Mouse (Mus musculus): ENCODE data around the gene Tbxas1.

Gene Tbxas1

GRCm38 (mm10) chr6:38921810-38922116 lies 46.6 kb downstream of the Tbxas1 start:
- no peak for DNase-seq (ENCODE audit: low read depth, low spot score)

- DNase-seq (ENCODE audit: low read depth, low spot score) = no peak
Measured at GRCm38 (mm10) chr6:38922517-38922916, 47.3 kb downstream of the Tbxas1 start.

DNA sequence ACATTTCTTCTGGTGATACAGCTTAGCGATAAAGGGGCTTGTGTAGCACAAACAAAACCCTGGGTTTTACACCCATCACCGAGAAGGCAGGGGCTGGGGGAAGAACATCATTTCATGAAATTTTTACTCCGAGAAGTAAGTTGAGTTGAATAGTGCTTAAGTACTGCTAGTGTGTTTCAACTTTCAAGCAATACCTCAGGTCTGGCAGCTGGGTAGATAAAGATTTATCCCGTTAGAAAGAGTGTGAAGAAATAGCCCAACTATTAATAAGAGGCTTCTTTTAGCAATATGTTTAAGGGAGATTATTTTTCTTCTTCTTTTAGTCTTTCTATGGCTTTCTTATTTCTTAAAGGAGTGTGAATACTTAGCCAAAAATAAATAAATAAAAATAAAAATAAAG lies 48.2 kb downstream of the Tbxas1 start:
- DNase-seq (ENCODE audit: low read depth, low spot score) = no peak

- DNase-seq (ENCODE audit: low read depth, low spot score) = no peak
Measured at GRCm38 (mm10) chr6:38923870-38924817, 48.9 kb downstream of the Tbxas1 start.

DNA sequence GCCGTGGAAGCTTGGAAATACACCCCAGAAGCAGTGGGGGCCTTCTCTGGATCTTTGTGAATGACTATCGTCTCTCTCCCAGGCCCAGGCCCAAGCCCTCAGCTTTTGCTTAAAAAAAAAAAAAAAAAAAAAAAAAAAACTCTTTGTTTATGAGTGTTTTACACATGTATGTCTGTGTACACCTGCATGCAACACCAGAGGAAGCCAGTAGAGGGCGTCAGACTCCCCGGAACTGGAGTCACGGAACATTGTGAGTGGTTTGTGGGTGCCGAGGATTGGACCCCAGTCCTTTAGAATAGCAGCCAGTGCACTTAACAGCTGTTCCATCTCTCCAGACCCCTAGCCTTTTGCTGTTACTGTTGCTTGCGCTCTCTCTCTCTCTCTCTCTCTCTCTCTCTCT lies 50.5 kb downstream of the Tbxas1 start:
- peak; percentile 46 for DNase-seq (ENCODE audit: low read depth, low spot score)

DNA sequence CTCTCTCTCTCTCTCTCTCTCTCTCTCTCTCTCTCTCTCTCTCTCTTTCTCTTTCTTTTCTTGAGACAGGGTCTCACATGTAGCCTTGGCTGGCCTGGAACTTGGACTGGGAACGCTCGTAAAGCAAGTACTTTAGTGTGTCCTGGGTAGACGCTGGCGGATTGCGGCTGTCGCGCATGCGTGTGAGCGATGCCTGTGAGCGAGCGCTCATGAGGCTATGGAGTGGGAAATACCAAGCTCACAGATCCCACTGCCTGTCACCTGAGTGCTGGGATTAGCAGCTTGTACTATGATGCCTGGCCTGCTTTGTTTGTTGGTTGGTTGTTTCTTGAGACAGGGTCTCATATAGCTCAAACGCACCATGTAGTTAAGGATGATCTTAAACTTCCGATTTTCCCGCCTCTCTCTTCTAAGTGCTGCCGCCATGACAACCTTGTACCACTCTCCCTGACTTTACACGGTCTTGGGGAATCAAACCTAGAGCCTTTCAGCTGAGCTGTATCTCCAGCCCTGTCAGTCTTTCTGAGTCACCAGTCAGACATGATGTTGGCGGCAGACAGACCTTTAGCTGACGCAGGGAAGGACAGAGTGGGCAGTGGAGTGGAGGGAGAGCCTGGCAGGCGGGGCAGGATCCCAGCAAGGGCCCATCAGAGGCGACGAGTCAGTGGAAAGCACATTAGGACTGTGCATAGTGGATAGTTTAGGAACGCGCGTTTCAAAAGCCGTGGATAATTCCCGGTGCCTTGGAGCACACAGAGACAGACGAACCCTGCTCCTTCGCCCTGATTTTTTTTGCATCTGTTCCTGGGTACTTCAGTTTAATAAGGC lies 51.1 kb downstream of the Tbxas1 start:
- peak; percentile 64 for DNase-seq (ENCODE audit: low read depth, low spot score)

GRCm38 (mm10) chr6:38926963-38927361 lies 51.8 kb downstream of the Tbxas1 start:
- DNase-seq (ENCODE audit: low read depth, low spot score) = no peak

GRCm38 (mm10) chr6:38928489-38928888 lies 53.3 kb downstream of the Tbxas1 start:
- no peak for DNase-seq (ENCODE audit: low read depth, low spot score)

- DNase-seq (ENCODE audit: low read depth, low spot score) = no peak
Measured at GRCm38 (mm10) chr6:38936009-38936408, 60.8 kb downstream of the Tbxas1 start.

- no peak for DNase-seq (ENCODE audit: low read depth, low spot score)
Measured at GRCm38 (mm10) chr6:38938421-38938820, 63.2 kb downstream of the Tbxas1 start.

DNA sequence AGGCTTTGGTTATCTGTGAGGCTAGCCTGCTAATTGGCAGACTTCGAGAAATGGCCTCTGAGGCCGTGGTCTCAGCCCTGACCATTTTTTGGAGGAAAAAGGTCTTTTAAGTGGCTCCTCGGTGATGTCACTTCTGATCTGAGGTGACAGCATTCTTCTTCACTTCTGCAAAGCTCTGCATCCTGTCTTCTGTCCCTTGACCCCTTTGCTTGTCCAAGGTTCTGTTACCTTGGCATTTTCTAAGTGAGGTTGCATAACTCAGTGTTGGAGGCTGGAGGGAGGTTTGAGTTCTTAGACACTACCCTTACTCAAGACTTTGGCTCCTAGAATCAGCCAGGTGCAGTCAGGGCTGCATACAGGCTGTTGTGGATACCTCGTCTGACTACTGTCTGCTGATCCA lies 63.9 kb downstream of the Tbxas1 start:
- no peak for DNase-seq (ENCODE audit: low read depth, low spot score)

DNA sequence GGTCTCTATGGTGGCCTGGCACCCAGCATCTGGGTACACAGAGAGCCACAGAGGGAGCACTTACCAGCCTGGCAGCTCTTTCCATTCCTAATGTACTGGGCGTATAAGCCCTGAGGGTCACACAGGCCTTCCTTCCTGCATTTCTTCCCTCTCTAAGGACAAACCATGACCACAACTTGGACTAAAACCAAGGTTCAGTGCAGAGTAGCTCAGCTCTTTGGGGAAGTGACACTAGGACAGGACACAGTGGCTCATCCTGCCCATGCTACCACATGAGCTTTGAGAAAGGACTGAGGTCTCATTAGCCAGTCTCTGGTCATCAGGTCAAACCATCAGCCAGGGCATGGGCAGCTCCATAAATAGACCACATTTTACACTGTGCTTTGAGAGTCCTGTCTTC lies 65.8 kb downstream of the Tbxas1 start:
- no peak for DNase-seq (ENCODE audit: low read depth, low spot score)

DNA sequence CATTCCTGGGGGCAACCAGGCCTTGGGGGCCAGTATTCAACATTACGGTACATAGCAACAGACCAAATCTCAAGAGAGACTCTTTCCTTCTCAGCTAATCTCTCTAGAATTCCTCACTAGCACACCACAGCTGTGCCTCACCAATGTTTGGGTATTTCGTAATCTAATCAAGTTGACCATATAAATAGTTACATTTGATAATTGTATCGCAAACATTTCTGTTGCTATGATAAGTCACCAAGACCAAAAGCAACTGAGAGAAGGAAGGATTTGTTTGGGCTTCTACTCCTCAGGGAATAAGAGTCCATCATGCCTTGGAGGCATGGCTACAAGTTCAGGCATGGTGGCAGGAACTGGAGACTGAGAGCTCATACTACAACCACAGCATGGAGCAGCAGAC lies 67.6 kb downstream of the Tbxas1 start:
- DNase-seq (ENCODE audit: low read depth, low spot score) = no peak

DNA sequence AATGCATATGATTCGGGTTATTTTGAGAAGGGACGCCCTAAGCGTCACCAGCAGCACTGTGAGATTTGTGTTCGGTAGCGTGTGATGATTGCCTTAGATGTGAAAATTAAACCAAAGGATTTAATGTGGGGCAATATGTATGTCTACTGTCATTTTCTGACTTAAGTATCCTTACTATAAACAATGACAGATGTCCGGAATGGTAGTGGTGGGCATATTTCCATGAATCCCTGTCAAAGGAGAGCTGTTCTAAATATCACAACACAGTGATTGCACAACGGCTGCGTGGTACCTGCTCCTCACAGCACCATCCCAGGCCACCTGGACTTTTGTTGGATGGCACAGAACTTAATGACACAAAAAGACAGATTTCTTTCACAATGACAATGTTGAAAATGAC lies 69.2 kb downstream of the Tbxas1 start:
- DNase-seq (ENCODE audit: low read depth, low spot score) = no peak

DNA sequence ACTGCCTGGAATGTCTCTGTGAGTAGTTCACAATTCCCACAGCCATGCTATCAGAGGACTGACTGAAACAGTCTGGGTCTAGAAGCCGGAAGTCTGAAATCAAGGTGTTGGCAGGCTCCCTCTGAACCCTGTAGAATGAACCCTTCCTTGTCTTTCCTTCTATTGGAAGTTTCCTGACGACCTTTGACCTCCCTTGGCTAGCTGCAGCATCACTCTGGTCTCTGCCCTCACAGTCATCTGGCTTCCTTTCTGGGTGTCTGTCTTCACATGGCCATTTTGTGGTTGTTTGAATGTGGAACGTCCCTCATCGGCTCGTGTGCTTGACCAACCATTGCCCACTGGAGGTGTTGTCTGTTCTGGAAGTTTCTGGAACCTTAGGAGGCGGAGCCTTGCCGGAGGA lies 69.6 kb downstream of the Tbxas1 start:
- DNase-seq (ENCODE audit: low read depth, low spot score) = no peak

DNA sequence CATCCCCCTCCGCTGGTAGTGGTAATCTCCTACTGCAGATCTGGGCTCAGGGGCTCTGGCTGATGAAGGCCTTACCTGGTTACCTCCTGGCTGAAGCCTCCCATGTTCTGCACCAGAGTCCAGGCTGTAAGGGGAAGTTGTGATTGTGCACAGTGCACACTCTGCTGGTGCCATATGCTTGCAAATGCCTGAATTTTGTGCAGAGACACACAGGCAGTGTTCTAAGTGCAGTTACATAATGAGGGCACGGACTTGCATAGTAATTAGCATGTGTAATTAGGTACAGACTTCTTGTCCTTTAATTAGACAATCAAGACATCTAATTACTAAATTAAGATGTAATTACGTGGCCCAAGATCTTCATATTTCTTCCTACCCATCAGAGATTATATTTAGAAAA lies 70.5 kb downstream of the Tbxas1 start:
- DNase-seq (ENCODE audit: low read depth, low spot score) = no peak

DNA sequence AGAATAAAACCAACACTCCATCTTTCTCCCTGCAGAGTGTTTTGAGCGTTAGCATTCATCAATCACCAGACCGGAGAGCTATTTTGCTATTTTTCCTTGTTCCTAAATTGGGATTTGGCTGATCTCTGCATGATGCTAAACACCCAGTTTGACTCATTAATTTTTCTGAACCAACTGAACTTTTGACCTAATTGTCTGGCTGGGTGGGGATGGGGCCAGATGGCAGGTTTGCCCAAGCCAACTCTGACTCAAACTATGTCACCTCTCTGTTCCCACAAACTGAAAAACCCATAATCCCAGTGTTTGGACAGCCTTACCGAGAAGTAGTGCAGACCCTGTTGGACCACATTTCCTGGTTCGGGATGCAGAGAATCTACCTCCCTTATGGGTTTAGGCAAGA lies 72.1 kb downstream of the Tbxas1 start:
- no peak for DNase-seq (ENCODE audit: low read depth, low spot score)

DNA sequence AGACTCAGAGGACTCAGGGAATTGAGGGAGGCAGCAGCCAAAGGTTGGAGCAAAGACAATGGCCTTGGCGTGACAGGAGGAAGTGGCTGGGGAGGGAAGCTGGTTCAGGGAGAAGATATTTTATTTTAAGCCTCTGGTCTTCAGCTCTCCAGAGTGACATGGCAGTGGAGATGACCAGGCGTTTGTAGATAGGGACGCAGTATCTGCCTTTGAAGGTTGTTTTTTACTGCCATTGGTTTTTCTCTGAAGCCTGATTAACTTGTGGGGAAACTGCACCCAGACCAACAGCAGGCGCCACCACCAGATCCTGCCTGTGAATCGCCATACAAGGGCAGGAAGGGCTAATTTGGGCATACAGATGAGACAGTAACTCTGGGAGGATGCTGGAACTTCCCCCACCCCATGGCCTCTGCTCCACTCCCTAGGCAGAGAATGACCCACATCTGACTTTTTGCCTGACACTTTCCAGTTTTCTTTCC lies 74.5 kb downstream of the Tbxas1 start:
- DNase-seq (ENCODE audit: low read depth, low spot score) = no peak

DNA sequence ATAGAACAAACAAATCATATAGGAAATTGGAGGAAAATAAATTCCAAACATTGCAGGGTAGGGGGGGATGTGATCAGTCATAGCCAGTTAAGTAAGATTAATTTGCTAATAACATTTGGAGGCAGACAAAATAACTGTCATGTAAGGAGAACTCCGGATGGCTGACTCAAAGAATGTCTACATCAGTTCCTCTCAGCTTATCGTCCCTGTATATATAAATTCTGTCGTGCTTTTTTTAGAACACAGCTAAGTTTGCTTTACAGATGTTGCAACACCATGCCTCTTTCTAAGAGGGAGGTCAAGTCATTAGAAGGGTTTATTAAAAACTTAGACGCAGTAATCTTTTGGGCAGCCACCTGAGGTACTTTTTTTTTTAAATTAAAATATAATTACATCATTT lies 75.1 kb downstream of the Tbxas1 start:
- no peak for DNase-seq (ENCODE audit: low read depth, low spot score)

DNA sequence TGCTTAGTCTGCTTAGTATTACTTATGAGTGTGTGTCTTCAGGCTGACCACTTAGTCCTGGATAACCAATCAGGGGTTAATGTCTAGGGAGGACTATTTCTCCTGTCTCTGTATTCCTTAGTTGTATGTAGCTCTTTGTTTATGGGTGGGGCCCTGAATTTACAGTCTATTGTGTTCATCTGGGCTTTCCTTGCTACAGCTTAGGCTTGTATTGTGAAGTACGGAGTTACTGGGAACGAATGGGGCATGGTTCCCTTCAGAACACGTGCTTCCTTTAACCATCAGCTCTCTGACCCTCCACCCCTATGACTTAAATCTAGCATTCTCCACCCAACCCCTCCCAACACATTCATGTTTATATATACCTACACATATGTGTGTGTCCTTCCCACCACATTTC lies 75.6 kb downstream of the Tbxas1 start:
- DNase-seq (ENCODE audit: low read depth, low spot score) = no peak

DNA sequence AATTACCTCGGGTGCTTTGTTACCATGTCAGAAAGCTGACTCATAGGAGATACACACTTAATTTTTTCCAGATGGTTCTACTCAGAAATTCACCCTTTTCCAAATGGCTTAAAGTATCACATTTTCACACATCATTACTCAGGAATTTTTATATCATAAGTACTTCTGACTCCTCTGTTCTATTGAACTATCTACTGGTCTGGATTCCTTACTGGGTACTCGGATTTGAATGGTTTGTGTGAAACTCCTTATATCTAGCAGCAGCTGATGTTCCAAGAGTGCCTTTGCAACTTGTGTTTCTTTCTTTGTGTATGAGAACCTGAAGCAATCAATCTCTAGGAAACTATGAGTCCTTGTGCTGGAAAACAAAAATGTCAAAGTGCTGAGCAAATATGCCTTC lies 81.4 kb downstream of the Tbxas1 start:
- DNase-seq (ENCODE audit: low read depth, low spot score) = no peak

GRCm38 (mm10) chr6:38957246-38957645 lies 82.0 kb downstream of the Tbxas1 start:
- no peak for DNase-seq (ENCODE audit: low read depth, low spot score)

- DNase-seq (ENCODE audit: low read depth, low spot score) = no peak
Measured at GRCm38 (mm10) chr6:38959502-38959901, 84.3 kb downstream of the Tbxas1 start.
